Mouse (Mus musculus) c-Kit-negative CD71-positive TER-119-positive erythroid progenitor cells, embryonic 14.5 days (primary cell): ENCODE measurements at regions not wholly inside any gene's neighbourhood (a gene's known extent, or its start where the extent isn't known, plus 50 kb on each side); places are given as distances from the start of the nearest gene placed in this dataset.

Experiments
- DNase-seq: peaks from one replicate; pipeline ENCODE4 v3.0.0-alpha.2; 2013; ENCODE audit warnings: low read depth, low spot score

GRCm38 (mm10) chr14:102403397-102404115 is 578.9 kb downstream of the Kctd12 start:
- no peak for DNase-seq

GRCm38 (mm10) chr14:102402061-102402689 is 580.3 kb downstream of the Kctd12 start:
- no peak for DNase-seq

GRCm38 (mm10) chr14:102396036-102396734 is 586.3 kb downstream of the Kctd12 start:
- DNase-seq, result no peak

- no peak for DNase-seq
These were observed 590.1 kb downstream of the Kctd12 start for GRCm38 (mm10) chr14:102392351-102392750.

- DNase-seq, result no peak
These were observed 609.4 kb downstream of the Kctd12 start for GRCm38 (mm10) chr14:102372994-102373567.

GRCm38 (mm10) chr14:102361589-102361988 is 620.8 kb downstream of the Kctd12 start:
- DNase-seq, result no peak

GRCm38 (mm10) chr14:102329409-102329808 is 599.7 kb downstream of the Lmo7 start:
- DNase-seq, result no peak

GRCm38 (mm10) chr14:102306332-102306731 is 576.6 kb downstream of the Lmo7 start:
- no peak for DNase-seq

- no peak for DNase-seq
These were observed 573.1 kb downstream of the Lmo7 start for GRCm38 (mm10) chr14:102302826-102303225.

GRCm38 (mm10) chr14:102300251-102300650 is 570.5 kb downstream of the Lmo7 start:
- no peak for DNase-seq

- DNase-seq, result no peak
These were observed 561.6 kb downstream of the Lmo7 start for GRCm38 (mm10) chr14:102291361-102291760.

- DNase-seq, result no peak
These were observed 520.3 kb downstream of the Lmo7 start for GRCm38 (mm10) chr14:102250076-102250475.

- no peak for DNase-seq
These were observed 518.8 kb downstream of the Lmo7 start for GRCm38 (mm10) chr14:102248581-102248980.

GRCm38 (mm10) chr14:102248023-102248422 is 518.3 kb downstream of the Lmo7 start:
- DNase-seq, result no peak

GRCm38 (mm10) chr14:102243806-102244536 is 514.2 kb downstream of the Lmo7 start:
- DNase-seq, result no peak

GRCm38 (mm10) chr14:102216581-102217368 is 487.0 kb downstream of the Lmo7 start:
- DNase-seq, result no peak

- DNase-seq, result no peak
These were observed 485.7 kb downstream of the Lmo7 start for GRCm38 (mm10) chr14:102215267-102215964.

GRCm38 (mm10) chr14:102212079-102212478 is 482.3 kb downstream of the Lmo7 start:
- no peak for DNase-seq

- no peak for DNase-seq
These were observed 475.3 kb downstream of the Lmo7 start for GRCm38 (mm10) chr14:102204881-102205671.
